Mouse (Mus musculus) layer of hippocampus, postnatal 25 days (tissue): Measurements from ENCODE around the gene Gm20604. TPM values are rescaled to one million over a fixed set of nuclear protein-coding genes. Genes with fewer than 3 reads are reported as not detected.
A peak's percentile ranks its signal among the peaks of the same experiment; 100 is the strongest.

Experiments used
- DNase-seq, 2 experiments: peaks; one replicate each; pipeline ENCODE4 v3.0.0; 2022; ENCODE audit warnings: mixed read lengths in 2 of 2, low spot score in 1 of 2; ENCODE audit errors: extremely low spot score in 1 of 2
- total RNA-seq, 2 experiments: library from RNA; stranded (reverse); gene quantifications; 2 replicates each; pipeline ENCODE4 v1.2.3; 2021

Gm20604 gene
- total RNA-seq: 10 to 100 TPM; 16.3 to 19.3 TPM

DNA sequence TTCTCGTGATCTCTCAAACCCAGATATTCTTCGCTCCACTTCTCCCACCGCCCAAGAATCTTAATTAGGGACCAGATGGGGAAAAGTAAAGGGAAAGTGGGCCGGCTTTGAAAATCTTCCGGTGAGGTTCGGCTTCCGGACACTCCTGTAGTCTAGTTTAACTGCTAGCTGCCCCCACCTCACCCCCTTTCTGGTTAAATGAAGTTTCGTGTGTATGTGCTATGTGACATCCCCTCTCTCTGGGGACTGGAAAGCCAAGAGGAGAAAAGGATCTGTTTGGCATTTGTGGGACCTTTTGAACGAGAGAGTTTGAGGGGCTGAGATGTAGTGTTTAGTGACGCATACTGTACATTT is at the start of gene Gm20604:
Gene Gm20604 (minus strand): TSS at position 270 of the 354 bp plus-strand sequence.
- no peak for DNase-seq

DNA sequence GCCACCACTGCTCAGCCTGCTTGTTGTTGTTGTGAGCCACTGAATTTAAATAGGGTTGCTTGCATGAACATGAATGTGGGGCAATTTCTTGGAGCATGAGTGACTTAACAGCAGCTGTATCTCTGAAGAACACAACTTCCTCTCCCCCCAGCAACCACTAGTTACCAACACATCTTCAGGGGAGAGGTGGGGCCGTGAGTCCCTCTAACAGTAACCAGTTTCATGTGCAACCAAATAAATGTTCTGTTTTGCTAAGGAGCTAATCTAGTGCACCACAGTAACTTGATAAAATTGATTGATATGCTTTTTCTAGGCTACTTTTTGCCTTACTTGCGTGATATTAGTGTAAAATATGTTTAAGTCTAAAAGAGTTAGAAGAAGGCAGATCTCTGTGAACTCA is 41.1 kb upstream of the Gm20604 start:
- no peak for DNase-seq

DNA sequence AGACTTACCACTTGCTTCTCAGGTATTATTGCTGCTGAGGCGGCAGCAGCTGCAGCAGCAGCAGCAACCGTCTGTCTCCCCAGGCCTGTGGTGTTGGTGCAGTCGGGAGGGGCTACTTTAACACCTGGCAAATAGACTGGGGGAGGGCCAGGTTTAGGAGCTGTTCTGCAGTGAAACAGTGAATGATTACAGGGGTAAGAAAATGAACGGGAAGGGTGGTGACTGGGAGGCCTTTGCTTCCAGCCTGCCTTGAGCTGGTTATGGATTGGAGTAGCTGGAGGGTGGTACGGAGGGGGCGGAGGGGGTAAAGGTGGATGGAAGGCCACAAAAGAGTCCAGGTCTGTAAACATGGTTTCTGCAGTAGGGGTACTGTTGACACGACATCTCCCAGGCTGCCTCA is 29.5 kb upstream of the Gm20604 start:
- no peak for DNase-seq

DNA sequence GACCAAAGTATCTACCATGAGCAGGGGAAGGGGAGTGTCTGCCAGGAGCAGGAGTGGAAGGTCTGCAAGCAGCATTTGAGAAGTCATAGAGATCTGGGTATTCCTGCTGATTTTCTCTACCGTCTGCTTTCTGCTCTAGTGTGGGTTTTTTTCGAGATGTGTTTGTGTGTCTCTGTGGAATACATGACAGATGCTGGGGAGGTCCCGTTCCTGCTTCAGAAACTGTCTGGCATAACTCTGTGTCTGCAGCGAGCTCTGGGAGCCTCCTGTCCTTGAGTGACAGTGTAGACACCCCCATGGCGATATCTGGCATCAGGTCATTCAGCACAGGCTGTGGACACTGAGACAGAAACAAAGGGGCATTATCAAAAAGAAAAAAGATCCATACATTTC is 27.1 kb upstream of the Gm20604 start:
- no peak for DNase-seq

DNA sequence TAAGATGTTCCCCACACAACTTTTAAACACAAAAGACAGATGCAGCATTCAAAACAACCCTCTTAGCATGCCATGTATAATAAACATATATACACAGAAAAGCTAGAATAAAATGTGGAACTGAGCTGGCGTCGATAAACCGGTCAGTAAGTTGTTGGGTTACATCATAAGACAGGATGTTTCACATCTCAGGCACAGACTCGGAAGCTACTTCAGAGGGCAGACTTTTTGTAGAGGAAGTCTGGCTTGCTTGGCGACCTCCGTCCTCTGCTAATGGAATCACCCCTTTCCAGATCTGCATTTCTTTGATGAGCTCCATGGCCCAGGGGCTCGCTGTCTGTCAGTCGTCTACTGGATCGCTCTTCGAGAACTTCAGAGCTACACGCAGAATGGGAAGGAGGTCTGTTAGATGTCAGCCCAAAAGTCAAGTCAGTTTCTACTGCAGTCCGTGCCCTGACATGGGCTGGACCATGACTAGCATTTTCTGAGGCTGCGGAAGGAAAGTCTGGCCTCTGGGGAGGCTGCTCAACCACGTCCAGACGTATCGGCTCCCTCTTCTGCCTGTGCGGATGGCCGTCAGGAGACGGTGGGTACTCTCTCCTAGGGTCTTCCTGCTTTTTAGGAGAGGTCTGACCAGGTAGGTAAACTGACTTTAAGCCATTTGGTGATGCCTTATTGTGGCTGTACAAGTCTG is 26.6 kb upstream of the Gm20604 start:
- DNase-seq: no peak

DNA sequence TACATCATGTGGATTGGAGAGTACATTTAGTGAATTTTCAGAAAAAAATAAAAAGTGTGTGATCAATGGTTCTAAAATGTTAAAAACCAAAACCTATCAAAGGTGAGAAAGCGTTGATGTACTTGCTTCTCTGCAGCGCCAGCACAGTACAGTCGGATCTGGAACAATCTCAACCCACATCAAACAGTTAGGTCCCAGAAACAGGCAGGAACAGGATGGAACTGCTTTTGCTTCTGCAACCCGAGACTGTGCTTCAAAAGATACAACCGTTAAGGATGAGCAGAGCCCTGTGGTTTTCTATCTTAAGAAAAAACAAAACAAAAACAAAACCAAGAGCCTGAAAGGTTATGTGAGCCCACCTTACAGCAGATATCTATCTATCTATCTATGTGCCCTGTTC is 24.4 kb upstream of the Gm20604 start:
- DNase-seq: no peak

DNA sequence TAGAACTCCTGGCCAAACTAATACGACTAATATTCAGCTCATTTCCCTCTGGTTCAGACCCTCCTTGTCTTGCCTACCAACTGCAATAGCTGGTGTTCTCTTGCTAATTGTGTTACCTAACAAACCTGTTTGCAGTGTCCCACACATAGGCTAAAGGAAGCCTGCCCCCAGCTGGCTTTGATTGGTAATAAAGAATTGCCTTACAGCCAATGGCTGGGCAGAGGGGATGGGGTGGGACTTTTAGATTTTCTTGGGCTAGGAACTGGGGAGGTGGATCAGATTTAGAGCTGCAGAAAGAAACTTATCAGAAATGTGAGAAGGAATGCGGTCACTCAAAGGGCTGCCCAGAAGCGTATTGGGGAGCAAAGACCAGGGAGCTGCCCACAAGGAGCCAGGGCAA is 21.0 kb upstream of the Gm20604 start:
- DNase-seq: no peak

DNA sequence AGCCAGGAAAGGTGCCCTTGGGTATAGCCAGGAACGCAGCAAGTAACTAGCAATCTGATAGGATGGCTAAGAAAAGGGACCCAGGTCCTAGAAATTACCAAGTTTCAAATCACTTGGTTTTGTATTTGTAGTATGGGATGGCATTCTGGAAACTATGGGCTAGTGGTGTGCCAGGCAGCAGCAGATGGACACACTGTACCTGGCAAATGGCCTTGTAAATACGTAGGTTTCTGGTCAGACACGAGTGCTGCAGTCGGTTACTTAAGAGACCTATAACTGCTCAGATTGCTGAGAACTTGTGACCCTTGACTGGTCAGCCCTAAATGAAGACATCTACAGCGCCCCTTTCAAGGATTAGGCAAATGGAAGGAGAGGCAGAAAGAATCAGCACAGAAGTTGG is 19.7 kb upstream of the Gm20604 start:
- no peak for DNase-seq

DNA sequence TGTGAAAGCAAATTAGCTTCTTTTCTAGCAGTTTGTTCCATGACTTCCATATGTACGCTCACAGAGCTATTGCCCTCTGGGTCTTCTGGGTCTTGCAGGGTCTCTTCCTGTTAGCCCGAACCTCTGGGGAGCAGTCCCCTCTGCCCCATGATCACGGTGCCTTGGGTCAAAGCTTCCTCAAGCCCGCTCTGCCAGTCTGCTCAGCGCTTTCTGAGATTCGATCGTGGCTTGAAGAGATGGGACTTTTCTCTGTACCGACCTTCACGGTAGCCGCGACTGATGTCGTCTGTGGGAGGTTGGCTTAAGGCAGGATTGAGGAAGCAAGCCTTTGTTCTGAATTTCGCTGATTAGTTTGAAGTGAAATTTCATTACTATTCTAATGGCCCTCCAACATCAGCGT is 17.6 kb upstream of the Gm20604 start:
- DNase-seq: no peak

DNA sequence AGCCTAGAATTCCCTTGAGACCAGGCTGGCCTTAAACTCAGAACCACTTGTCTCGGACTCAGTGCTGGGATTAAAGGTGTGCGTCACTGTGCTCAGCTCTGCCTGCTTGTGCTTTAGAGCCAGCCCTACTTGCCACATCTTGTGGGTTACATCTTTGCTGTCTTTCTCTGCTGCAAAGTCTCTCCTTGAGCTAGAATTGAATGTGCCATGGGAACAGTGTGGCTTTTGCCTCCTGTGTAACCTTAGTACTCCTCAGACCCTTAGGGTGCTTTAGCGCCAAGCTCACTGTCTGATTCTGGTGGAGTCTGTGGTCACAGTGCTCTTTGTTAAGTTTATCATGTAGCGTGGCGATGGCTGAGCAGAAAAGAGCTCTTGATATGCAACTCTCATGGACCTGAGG is 14.2 kb upstream of the Gm20604 start:
- no peak for DNase-seq

DNA sequence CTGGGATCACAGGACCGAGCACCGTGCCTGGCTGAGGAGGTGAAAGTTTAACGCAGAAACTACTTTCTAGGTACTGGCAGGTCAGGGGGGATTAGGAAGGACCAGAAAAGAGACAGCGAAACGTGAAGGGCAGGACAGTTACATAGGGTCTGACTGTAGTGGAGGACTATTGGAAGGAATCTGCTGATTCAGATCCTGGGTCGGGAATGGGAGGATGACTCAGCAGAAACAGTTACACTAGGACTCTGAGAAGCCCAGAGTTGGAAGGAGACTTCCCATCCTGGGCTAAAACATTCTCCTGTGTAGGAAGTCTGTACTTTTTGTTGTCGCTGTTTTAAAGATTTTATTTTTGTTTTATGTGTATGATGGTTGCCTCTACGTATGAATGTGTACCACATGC is 13.1 kb upstream of the Gm20604 start:
- DNase-seq: no peak

DNA sequence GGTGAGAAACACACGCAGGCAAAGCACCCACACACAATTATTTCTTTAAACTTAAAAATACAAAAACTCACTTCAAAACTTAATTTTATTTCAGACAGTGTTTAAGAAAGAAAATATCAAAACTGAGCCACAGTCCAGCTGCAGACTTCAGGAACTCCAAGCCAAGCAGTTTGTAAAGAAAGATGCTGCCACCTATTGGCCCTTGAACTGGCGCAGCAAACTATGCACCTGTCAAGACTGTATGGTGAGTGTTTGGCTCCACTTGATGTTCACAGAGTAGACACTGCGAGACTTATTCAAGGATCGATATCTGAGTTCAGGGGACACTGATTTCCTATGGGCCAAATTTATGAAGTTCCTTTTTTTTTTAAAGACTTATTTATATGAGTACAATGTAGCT is 10.5 kb upstream of the Gm20604 start:
- DNase-seq: no peak

DNA sequence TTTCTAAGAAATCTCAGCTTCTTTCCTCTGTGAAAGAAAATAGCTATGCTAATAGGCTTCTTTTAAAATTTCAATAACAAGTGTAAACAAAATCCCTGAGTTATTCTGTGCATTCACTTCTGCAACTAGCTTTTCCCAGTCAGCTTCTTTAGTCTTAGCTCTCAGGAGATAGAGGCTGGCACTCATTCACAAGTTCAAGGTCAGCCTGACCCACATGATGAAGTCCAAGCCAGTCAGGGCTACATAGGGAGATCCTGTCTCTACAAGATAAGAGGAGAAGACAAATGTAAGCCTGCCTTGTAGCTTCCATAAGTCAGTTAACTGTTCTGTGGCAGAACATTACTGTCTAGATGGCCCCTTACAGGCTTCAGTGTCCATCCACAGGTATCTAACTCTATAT is 5.2 kb upstream of the Gm20604 start:
- DNase-seq: no peak

DNA sequence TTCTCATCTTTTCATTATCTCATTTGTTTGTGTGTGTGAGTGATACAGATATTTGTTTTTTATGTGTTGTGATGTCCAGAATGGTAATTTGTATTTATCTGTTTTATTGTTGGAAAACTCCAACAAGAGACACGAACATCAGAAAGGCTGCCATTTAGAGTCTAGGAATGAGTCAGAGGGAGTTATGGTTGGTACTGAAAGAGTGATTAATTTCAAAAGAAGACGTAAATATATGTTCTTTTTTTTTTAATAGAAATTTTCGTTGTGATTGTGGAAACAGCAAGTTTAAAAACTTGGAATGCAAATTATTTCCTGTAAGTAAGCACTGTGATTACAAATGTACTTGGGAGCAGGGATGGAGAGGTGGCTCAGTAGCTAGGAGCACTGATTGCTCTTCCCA is 3.2 kb upstream of the Gm20604 start:
- DNase-seq: no peak

DNA sequence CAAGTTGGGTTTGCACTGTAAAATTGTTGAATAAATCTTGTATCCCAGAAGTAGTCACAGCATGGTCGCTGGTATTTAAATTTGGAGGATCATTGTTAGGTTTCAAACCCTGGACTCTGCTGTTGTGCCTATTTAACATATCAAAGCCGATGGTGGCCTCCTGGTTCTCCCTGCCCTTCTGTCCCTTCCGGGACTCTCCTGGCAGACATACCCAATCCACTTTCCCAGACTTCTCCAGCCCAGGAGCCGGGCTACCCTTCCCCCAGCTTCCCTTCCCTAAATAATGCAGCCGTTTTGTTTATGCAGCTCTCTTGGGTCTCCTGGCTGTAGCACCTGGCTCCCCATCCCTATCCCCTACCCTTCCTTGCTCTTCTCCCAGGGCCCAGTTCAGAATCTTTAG is 464 bp upstream of the Gm20604 start:
- no peak for DNase-seq

DNA sequence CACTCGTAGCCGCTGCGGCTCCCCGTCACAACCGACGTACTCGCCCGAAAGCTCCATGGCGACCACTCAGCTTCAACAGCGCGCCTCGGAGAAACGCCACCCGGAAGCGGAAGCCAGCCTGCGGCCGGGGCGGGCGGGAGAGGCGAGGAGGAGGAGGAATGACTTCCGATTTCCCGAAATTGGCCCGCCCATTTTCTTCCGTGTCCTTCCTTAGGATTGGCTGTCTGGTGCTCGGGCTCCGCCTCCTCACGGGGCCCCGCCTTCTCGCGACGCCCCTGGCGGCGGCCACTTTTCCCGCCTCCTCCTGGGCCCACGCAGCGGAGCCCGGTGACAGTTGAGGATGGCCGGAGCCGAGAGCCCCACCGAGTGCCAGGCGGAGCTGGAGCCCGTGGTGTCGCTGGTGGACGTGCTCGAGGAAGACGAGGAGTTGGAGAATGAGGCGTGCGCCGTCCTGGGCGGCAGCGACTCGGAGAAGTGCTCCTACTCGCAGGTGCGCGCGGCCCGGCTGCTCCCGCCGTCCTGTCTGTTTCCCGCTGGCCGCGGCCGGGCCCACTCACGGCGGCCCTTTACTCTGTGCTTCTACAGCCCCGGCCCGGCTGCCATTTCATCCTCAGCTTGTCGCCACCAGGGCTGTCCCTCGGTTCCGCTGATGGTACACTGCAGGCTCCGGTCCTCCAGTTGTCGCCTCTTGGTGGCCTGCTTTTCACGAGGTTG is 626 bp downstream of the Gm20604 start, which contains the start of the genes Gm28051, Gon7 and Ubr7:
Gene Gm28051 (minus strand): TSS at position 77 of the 714 bp plus-strand sequence.
Gene Gon7 (minus strand): TSS at position 115 of the 714 bp plus-strand sequence.
Gene Ubr7 (plus strand): TSS at position 279 of the 714 bp plus-strand sequence.
- peak; percentile 85 to 93 for DNase-seq

DNA sequence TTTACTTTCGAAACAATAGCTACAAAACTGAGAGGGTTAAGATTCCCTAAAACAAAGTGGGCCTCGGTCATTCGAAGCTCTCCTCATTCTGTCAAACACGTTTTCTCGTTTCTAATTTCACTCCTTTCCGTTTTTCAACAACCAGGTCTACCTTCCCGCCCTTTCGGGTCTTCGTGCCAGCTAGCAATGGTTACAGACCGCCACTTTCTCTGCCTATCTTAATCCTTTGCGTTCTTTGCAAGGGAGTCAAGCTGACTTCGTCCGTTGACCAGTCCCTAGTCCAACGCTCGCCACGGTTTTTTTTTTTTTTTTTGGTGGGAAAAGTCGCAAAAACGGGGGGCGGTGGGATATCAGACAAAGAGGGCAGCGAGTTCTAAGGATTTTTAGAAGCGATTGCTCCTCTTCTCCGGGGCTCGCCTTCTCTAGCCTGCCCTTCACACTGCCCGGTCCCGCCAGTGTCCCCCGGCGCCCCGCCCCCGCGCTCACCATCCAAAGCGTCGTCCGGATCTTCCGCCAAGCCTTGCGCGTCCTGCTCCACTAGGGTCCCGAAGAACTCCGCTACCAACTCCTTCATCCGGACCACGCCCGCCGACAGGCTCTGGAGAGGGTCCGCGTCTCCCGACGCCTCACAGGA is 1.3 kb downstream of the Gm20604 start:
- no peak for DNase-seq

DNA sequence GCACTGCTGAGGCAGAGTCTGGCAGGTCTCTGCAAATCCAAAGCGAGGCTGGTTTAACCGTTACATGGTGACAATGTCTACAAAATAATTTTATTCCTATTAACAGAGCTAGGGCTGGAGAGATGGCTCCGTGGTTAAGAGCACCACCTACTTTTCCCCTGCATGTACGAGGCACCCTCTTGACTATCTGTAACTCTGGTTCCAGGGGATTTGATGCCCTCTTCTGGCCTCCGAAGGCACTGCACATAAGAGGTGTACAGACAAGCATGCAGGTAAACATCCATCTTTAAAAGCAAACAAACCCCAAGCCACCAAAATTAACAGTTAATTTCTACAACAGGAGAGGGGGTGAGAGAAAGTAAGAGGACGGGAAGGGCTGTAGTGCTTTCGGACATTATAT is 2.2 kb downstream of the Gm20604 start:
- DNase-seq: no peak

DNA sequence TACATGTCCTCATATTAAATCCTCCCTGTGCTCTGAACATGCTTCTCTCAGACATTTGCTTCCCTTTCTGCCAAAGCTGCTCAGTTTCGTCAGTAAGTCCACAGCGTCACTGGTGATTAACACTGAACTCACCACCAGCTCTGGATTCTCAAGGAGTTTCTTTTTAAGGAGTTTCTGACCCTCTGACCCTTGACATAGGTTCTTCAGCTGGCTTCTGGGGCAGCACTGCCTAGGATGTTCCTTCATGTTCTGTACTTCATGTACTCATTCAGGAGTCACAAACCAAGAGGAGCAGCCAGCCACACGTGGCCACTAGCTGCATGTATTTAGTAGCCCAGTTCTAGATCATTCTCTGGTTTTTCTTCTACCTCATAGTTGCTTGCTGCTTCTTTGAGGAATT is 10.2 kb downstream of the Gm20604 start:
- DNase-seq: no peak

DNA sequence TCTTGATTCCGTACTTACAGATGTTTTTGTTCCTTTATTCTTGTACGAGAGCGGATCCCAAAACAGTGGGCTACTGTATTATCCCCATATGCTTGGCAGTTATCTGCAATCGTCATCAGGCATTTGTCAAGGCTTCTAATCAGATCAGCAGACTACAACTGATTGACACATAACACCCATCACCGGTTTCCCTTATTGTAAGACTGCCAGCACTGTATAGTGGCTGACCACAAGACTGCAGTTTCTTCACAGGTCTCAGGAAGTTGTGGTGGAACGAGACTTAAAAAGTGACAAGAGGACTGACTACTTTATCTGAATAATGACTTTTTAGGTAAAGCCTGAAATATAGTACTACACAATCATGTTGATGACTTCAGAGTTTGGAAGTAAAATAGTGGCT is 13.6 kb downstream of the Gm20604 start:
- no peak for DNase-seq
